Mouse (Mus musculus) cerebellum, adult 9-10 months (tissue): ENCODE results near the gene Fcho2.

Experiments
- DNase-seq: peaks from one replicate; pipeline ENCODE4 v3.0.0; 2022

The Fcho2 gene

DNA sequence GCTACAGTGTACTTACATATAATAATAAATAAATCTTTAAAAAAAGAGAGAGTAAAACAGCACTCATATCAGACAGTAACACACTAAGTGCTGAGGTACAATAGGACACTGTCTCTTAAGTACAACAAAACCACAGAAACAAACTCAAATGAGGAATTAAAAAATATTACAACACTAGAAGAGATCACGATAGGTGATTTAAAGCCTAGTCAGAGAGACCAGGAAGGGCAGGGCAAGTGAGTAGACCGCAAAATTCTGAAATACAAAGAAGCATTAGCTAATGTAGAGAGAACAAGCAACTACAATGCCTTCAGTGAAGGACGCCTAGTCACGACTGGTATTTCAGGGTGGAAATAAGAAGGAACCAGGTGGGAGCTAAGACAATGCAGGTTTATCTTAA, 11.6 kb downstream of the Fcho2 start:
- DNase-seq, result no peak

DNA sequence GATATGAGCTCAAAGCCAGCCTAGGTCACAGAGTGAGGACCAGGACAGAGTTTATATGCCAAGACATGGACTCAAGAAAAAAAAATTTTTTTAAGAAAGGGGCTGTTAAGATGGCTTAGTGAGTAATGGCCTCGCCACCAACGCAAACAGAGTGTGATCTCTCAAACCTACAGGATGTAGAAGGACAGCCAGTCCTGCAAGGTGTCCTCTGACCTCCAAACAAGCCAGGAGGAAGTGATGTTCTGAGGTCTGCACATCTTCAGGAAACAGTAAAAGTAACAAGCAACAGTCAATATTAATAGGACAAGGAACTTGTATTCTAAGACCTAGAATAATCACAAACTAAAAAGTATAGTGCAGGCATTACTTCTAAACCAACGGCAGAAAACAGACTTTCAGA, 12.3 kb downstream of the Fcho2 start:
- no peak for DNase-seq

DNA sequence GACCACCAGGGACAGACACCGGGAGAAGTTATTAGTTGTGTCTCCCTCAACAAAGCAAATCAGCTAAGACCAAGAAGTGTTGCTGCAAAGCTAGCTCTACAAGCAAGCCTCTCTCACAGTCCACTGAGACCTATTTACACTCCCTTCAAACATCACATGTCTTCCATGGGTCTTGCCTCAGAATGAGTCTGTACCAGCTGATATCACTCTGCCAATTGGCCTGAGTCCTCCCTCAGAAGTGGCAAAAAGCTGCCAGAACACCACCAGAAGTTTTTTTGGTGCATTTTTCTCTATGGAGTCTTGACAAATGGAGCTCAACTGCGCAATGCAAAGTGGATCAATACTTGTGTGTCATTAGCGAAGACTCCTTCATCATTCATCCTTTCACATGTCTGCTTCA, 19.7 kb downstream of the Fcho2 start:
- no peak for DNase-seq

DNA sequence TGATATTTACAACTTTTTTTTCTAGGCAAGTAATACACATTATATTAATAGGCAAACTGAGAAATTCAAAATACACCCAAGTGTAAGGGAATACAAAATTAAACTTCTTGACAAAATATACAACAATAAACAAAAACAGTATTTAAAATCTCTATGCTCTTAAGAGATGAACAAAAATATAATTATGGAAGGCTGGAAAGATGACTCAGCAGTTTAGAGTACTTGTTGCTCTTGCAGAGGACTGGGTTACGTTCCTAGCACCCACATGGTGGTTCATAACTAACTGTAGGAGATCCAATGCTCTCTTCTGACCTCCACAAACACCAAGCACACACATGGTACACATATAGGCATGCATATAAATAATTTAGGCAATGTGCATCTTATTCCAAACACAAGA, 22.4 kb downstream of the Fcho2 start:
- no peak for DNase-seq

DNA sequence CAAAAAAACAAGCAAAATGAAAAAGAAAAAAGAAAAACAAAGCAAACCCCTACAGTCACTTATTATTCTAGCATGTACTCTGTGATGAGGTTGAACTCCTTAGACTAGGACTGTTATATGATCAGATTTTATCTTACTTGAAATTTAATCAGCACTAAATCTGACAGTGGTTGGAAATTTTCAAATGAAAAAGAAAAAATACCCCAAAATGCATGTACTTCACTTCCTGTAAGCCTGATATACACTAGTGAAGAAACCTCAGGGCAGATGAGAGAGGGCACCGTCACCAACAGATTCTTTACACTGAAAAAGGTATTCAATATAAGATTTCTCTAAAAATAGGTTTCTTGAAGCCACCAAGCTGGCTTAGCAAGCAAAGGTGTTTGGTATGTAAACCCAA, 23.6 kb downstream of the Fcho2 start:
- no peak for DNase-seq

DNA sequence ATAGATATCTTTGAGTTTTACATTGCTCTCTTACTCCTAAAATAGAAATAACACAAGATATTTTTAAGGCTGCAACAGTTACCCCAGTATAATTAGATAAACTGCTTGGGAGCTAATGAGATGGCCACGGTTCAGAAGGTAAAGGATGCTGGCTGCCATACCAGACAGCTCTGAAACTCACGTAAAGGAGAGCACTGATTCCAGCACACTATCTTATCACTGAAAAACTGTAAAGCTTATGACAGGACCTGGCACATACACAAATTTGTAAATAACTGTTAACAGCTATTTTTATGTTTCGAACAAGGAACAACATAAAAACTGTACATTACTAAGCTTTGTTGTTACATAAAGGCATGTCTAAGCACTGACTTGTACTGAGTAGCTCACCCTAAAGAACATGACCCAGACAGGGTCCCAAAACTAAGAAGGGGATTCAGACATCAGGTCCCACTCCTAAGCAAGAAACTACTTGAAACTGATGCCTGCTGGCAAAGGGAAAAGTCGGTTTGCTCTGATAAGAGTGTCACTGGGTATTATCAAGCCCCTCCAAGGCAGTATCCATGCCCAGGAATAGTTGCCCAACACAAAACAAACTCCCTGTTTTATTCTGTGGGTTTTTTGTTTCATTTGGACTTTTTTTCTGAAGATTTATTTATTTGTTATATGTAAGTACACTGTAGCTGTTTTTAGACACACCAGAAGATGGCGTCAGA, 28.1 kb downstream of the Fcho2 start:
- no peak for DNase-seq

DNA sequence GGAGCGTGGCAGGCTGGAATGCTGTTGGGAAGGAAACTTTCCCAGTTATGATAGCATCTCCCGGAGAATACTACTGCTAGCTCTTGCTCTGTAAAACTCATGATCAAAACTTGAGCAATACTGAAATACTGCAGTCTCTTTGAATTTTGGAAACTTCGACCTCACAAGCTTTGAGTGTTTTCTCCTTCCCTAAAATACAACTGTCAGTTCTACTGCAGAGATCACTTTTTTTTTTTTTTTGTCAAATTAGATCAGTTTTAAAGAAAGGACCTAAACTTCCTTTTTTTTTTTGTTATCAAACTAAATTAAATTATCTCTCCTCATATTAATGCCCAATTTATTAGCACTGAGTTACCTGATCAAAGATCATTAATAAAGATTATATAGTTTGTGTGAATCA, 37.3 kb downstream of the Fcho2 start:
- DNase-seq, result no peak

DNA sequence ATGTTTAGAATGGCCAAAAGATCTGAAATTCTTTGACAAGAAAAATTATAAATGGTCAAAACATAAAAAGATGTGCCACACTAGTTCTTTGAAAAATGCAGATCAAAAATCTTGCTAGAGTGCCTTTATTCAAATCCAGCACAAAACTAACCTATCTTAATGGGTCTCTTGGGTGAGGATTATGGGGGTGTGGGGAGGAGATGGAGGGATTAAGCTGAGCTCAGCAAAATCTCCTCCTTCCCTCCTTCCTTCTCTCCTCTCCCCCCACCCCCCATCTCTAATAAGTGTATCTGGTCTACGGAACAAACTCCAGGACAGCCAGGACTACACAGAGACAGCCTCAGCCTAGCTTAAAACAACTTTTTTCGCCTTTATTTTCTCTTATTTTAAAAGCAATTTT, 43.8 kb downstream of the Fcho2 start:
- DNase-seq, result no peak

DNA sequence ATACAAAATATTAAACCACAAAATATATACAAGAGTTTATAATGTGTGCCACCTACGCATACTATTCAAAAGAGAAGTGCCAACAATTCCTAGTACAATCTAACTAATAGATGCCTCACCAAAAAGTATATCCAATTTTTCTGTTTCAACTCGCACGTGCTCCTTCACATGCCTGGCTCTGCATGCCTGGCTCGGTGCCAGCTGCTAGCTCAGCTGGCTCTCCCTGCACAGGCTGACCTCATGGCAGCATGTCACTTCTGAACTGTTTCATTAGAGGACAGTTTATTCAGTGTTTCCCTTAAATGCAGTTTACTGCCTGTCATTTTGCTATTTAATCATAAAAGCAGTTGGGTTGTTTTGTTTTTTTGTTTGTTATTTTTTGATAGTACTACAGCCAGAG, 46.9 kb downstream of the Fcho2 start:
- peak; percentile 65 for DNase-seq

DNA sequence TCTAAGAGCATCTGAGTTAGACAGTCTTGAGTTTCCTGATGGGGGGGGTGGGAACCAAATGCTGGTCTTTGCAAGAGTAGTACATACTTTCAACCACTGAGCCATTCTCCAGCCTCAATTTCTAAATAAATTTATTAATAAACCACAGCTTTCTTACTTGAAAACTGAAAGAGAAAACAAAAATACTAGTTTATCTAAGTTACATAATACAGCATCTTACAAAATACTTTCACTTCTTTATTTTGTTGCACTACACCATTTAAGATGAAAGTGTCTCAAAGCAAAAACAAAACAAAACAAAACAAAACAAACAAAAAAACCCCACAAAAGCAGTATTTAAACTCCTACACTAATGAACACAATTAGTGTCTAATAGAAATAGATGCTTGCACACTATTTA, 53.5 kb downstream of the Fcho2 start:
- no peak for DNase-seq

DNA sequence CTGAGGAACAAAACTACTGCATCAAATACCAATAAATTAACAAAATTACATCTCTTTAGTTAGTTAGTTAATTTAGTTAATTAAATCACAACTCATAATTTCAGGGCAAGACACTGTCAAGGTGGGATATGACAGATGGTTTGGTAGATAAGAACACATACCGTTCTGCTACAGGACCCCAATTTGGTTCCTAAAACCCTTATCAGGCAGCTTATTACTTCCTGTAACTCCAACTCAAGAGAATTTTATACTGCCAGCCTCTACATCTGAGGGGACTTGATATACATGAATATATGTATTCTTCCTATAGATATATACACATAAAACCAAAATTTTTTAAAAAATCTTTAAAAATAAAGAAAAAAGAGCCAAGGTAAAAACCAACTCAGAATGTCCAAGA, 59.4 kb downstream of the Fcho2 start:
- no peak for DNase-seq

DNA sequence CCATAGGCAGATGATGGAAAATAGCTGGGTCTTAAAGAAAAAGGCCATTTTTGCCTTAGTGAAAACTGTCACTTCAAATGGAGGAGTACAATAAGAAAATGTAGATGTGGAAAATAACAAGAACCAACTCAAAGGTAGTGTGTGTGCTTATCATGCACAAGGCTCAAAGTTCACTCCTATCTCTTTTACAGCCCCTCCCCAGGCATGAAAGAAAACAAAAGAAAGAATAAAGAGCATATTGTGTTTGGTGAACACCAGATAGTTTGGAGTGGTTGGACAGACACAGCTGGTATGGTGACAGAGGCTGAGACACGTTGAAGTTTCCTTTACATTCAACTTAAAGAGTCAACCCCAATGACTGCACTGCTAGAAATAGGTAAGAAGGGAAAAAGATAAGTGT, 70.6 kb downstream of the Fcho2 start:
- DNase-seq, result no peak

DNA sequence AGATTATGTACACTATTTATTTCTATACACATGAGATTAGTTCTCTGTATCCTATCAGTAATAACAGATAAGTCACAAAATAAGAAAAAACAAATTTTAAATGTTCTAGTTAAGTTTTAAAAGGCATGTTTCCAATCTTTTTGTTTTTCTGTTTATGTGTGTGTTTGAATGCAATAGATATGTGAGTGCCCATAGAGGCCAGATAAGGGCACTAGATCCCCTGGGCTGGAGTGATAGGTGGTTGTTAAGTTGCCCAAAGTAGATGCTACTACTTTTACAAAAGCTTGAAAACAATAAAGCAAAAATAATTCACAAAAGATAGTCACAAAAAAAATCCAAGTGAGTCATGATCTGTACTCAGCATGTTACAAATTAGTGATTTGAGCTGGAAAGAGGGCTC, 71.4 kb downstream of the Fcho2 start:
- DNase-seq, result no peak

DNA sequence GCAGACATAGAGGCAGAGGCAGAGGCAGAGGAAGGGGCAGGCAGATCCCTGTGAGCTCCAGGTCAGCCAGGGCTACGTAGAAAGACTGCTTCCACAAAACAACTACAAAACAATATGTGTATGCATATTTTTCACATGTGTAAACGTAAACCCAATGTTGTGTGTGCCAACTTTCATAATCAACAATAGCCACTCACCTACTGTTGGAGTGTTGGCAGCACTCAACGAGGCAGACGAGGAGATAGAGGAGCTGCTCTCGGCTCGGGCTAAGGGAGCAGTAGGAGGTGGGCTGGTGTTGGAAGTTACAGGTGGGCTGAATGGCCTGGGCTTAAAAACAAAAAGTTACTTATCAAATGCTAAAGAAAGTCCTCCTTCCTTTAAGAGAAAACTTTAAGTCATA, 72.0 kb downstream of the Fcho2 start:
- DNase-seq, result no peak

DNA sequence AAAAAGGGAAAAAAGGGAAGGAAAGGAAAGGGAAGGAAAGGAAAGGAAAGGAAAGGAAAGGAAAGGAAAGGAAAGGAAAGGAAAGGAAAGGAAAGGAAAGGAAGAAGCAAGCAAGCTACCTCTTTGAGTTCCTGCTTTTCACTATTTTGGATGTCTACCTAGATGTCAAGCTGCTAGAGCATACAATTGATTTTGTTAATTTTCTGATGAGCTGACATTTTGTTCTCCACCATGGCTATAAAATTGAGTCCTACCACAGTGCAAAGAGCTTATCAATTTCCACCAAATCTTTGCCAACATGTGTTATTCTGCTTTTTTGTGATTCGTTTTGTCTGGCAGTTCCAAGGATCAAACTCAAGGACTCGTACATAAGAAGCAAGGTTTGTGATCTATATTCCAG, 77.0 kb downstream of the Fcho2 start:
- no peak for DNase-seq

DNA sequence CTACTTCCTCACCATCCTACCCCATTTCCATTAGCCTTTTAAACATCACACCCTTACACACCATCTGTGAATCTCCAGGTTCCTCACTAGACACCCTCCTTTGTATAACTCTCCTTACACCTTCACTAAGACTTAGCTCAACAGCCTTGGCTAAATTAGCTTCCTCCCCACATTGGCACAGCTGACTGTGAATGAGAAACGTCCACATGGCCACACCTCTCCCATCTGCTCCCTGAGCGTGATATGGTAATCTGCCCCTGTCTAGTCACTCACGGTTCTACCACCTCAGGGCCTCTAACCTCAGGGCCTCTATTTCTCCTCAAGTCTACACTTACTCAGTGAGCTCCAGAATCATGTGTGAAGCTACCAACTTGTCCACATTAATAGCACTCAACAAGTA, 82.0 kb downstream of the Fcho2 start:
- DNase-seq, result no peak

DNA sequence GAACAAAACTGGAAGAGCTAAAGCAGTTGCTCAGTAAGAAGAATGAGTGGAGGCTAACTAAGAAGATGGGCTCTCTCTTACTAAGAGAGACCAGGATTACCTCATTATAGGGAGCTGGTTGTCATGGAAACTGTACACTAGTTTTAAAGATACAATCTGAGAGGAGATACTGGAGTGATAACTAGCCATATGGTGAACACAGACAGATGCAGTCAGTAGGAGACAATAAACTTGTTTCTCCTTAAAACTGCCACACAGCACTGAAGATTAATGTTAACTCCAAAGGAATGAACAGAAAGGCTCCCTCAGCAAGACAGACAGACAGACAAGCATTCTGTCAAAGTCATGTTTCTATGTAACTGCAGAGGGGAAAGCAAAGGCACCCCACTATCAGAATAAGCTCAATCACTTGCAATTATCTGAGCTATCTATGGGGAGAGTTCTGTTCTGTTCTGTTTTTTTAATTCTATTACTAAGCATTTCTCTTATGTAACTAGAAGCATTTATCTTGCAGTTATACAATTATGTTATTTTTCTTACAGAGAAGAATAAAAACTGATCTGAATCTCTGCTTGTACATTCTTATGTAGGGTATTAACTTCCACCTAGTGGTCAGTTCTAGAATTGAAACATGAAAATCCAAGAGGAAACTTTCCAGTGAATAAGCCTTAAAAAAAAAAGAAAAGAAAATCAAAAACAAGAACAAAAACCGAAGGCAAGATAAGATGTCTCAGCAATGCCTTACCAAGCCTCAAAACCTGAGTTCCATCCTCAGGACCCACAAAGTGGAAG, 85.8 kb downstream of the Fcho2 start:
- DNase-seq, result no peak

DNA sequence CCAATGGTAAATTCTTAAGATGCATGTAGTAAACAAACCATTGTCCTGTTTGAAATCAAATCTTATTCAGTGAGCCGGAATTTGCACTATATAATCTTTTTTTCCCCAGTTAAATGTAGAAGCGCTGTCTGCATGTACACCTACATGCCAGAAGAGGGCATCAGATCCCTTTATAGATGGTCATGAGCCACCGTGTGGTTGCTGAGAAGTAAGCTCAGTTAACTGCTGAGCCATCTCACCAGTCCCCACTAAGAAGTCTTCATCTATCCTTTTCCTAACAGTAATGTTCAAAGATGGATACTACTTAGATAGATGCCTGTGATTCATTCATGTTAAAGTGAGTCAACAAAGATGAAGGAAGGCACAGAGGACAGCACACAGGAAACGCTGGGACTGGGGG, 88.8 kb downstream of the Fcho2 start:
- DNase-seq, result peak; percentile 13

DNA sequence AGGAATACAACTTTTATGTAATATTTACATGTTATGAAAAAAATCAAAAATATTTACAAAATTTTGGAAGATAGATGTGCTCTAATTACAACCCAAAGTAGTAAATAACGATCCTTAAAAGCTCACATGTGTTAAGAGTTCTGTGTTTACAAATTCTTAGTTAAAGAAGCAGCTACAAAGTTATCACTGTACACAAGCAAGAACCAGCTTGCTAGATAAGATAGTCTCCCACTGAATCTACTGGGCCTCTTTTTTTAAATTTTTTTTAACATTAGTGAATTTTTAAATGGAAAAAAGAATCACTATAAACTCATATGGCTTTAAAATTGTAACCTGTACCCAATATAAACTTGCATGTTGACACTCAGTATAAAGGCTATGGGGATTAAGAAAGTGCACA, 91.8 kb downstream of the Fcho2 start:
- no peak for DNase-seq

DNA sequence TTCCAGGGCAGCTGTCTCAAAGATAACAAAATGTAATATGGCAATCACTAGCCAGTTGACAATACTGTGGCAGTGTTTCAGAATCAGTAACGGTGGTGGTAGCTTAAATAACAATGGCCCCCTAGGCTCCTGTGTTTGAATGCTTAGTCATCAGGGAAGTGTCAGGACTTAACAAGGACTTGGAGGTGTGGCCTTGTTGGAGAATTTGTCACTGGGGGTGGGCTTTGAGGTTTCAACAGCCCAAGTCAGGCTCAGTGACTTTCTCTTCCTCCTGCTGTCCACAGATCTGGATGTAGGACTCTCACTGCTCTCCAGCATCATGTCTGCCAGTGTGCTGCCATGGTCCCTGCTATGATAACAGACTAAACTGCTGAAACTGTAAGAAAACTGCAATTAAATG, 93.0 kb downstream of the Fcho2 start:
- DNase-seq, result no peak

DNA sequence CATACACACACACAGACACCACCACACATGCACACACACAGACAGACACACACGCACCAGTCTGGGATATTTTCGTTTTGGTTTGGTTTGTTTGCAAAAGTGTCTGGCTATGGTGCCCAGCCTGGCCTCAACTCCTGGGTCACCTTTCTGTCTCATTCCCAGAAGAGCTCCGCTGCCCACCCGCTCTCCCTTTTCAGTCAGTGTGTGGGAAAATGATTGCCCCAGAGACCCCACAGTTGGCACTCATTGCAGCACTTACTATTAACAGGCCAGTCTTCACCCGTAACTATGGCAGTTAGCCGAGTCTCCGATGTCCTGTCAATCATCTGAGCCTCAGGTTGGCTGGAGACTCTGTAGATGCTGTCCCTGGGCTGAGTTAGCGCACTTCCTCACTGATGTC, 99.1 kb downstream of the Fcho2 start:
- DNase-seq, result no peak

DNA sequence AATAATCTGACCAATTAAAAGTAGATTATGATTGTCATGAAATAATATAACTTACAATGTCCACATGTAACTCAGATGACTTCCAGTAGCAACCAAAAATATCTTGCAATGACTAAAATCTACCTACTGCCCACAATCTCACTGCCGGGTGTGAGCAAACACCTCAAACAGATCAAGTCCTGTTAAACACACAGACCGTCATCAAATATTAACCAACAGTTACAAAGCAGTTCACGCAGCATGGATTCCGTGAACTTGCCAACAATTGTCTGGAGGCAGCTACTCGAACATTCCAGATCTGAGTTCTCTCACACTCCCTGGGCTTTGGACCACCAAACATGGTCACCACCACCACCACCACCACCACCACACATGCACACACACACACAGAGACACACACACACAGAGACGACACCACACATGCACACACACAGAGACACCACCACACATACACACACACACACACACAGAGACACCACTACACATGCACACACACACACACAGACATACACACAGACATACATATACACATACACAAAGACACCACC, 99.7 kb downstream of the Fcho2 start:
- DNase-seq, result no peak

DNA sequence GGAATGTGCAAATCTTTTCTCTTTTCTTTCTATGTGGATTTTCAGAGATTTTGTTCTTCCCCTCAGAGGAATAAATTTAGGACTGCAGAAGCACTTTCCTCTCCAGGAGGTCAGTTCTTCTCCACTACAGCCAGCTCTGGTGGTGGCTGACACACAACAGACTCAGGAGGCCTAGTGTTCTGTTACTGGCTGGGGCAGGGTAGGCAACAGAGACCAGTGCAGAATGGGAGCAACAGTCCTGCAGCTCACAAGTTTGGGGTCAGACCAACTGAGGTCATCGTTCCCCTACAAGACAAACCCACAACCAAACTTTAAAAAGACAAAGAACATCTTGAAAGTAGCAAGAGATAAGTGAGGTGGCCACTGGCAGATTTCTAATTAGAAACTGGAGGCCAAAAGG, 104.6 kb downstream of the Fcho2 start:
- no peak for DNase-seq

DNA sequence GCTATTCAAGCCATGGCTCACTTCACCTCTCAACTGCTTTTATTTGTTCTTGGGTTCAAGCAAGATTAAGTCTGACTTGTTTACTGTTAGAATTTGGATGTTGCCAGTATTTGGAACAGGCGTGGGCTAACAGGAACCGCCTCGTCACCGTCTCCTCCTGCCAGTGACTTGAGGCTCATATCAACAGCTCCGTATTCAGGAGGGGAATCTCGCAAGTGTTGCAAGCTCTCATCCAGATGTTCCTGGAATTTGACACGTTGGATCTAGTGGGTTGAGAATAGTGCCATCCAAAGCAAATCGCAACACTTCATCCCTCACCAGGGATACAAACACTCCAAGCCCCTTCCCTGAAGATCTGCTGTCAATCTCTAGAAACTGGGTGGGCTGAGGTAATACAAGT, 105.0 kb downstream of the Fcho2 start:
- no peak for DNase-seq

DNA sequence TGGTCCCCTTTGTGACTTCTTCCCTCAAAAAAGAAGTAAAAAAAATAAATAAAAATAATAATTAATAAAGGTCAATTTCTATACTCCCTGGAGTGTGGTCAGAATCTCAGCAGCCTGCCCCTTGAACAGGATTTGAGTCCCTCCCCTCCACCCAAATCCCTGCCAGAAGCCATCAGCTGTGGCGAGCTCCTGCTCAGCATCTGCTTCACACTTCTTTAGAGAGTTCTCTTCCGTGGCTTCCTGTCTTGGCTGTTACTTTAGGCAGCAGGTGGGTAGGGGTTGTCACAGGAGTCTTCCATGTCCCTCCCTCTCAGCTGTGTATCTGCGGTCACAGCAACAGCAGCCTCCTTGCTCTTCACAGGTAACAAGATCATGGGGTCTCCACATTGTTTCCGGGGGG, 109.7 kb downstream of the Fcho2 start:
- no peak for DNase-seq
